Mouse (Mus musculus) C2C12 (cell line): ENCODE measurements around the gene Stk10.

Source experiments
- CTCF ChIP-seq: IDR thresholded peaks from one replicate; pipeline ENCODE4 v1.5.1; 2011; ENCODE audit not compliant: control insufficient read depth, insufficient read depth, insufficient read length
- MAX ChIP-seq: IDR thresholded peaks from one replicate; pipeline ENCODE4 v1.6.1; 2011; ENCODE audit warnings: mild to moderate bottlenecking, control low read depth
- MYOD1 ChIP-seq: IDR thresholded peaks from one replicate; pipeline ENCODE4 v1.6.1; 2011; ENCODE audit warnings: low read depth; ENCODE audit not compliant: control insufficient read depth, insufficient read length
- MYOG ChIP-seq: IDR thresholded peaks from one replicate; pipeline ENCODE4 v1.6.1; 2011; ENCODE audit not compliant: control insufficient read depth, insufficient read length; ENCODE audit errors: extremely low read depth

DNA sequence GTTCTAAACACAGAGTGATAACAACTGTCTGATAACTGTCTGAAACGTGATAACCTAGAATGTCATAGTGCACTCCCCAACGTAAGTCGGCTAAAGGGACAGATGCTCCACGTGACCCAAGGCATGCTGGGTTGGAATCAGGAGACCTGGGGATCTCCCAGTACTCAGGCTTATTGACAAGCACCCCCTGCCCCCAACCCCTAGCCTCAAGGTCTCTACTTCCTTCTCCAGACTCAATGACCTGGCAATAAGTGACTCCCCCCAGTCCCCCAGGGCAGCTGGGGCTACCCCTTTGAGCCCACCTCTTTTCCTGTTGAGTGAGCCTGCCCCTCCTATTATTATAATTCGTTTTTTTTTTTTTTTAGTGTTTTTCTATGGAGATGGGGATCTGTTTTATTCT lies 29.6 kb downstream of the Stk10 start:
- no peak for TF ChIP-seq CTCF
- TF ChIP-seq MAX: no peak
- no peak for TF ChIP-seq MYOD1
- no peak for TF ChIP-seq MYOG
